Mouse (Mus musculus) forebrain, embryonic 13.5 days (tissue): Measurements from ENCODE around the gene Sppl3. TPM values are rescaled to one million over a fixed set of nuclear protein-coding genes. Genes with fewer than 3 reads are reported as not detected.

ENCODE experiments used
- ATAC-seq: fragments of 200-750 bp; cut with Nextera tagmentation; 2 replicates; pipeline ENCODE4 v1.8.0; 2017
- H3K27ac ChIP-seq: fragments of 300-500 bp; sonication (generic); 2 replicates; pipeline ENCODE4 v1.5.1; 2015; ENCODE audit warnings: inconsistent platforms, mild to moderate bottlenecking, moderate library complexity
- H3K27me3 ChIP-seq: fragments of 300-500 bp; sonication (generic); 2 replicates; pipeline ENCODE4 v1.6.1; 2015; ENCODE audit warnings: mild to moderate bottlenecking, inconsistent platforms
- H3K36me3 ChIP-seq: fragments of 300-500 bp; sonication (generic); 2 replicates; pipeline ENCODE4 v1.6.1; 2015; ENCODE audit warnings: mild to moderate bottlenecking, inconsistent platforms; ENCODE audit not compliant: poor library complexity, severe bottlenecking
- H3K4me1 ChIP-seq: fragments of 300-500 bp; sonication (generic); 2 replicates; pipeline ENCODE4 v1.6.1; 2015; ENCODE audit warnings: inconsistent platforms
- H3K4me2 ChIP-seq: fragments of 300-500 bp; sonication (generic); 2 replicates; pipeline ENCODE4 v1.6.1; 2015; ENCODE audit warnings: inconsistent platforms, mild to moderate bottlenecking, moderate library complexity
- H3K4me3 ChIP-seq: fragments of 300-500 bp; sonication (generic); 2 replicates; pipeline ENCODE4 v1.5.1; 2015; ENCODE audit warnings: mild to moderate bottlenecking, inconsistent platforms
- H3K9ac ChIP-seq: fragments of 300-500 bp; sonication (generic); 2 replicates; pipeline ENCODE4 v1.6.1; 2015; ENCODE audit warnings: mild to moderate bottlenecking, inconsistent platforms
- H3K9me3 ChIP-seq: fragments of 300-500 bp; sonication (generic); replicated peaks from 2 replicates; pipeline ENCODE4 v1.6.1; 2016; ENCODE audit warnings: inconsistent platforms
- WGBS: fragments of 180-500 bp; shearing (Covaris S2); methylation state at CpG from one replicate; pipeline ENCODE4 v1.1.7; 2015; 5-methylcytosine and 5-hydroxymethylcytosine counted together
- polyA plus RNA-seq: library from polyadenylated mRNA; unstranded; fragments of >200 nt; fragmentation: Nextera tagmentation; extraction: Ambion mirVana; gene quantifications from 2 replicates; pipeline ENCODE4 v1.2.1, GENCODE M21; 2015

The Sppl3 gene
- polyA plus RNA-seq, result 16.0 and 16.4 TPM in 2 replicates

GRCm38 (mm10) chr5:115010577-115011216 lies at the start of gene Sppl3:
Sppl3 (plus strand) TSS chr5:115011137.
- WGBS, result 1% methylated on average over 52 of the region's 65 CpGs
- H3K27ac ChIP-seq, result peak within 1 kb of the TSS; percentile 91
- H3K4me3 ChIP-seq, result peak within 1 kb of the TSS; percentile 99
- peak within 1 kb of the TSS; percentile 94 for H3K4me2 ChIP-seq
- H3K9me3 ChIP-seq, result no peaks in the 10 kb centered on the region
- no peaks in the 10 kb centered on the region for H3K27me3 ChIP-seq
- peaks cover 32% of the 10 kb centered on the region for H3K4me1 ChIP-seq
- H3K36me3 ChIP-seq, result no peaks in the 10 kb centered on the region
- peak; percentile 94 for ATAC-seq
- H3K9ac ChIP-seq, result peak within 1 kb of the TSS; percentile 99

DNA sequence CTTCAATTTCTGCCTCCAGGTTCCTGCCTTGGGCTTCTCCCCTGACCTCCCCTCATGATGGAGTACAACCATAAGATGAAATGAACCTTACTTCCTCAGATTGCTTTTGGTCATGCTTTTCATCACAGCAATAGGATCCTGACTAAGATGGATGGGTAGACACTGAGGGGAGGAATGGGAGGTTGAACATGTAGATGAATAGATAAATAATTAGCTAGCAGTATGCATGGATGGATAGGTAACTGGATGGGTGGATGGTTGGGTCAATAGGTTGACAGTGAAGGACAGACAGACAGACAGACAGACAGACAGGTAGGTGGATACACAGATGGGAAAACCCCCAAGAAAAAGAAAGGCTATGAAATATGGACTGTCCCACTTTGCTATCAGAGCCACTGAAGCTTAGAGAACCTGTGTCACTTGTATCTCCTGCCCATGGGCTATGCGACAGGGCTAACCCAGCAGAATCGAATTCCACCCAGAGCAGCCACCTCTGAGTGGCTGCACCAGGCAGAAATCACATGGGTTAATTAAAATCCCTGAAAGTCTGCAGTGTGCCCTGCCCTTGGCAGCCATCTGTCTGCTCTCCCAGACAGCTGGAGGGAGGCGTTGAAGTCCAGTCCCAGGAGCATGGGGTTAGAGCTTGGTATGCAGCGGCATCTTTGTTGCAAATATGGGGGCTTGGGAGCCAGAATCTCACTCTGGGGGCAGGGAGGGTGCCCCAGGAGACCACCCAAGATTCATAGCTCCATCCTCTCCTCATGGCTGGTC lies 49.2 kb upstream of the Sppl3 start:
- Histone ChIP-seq H3K4me2 (no peak overlapping the region), H3K27ac (no peak overlapping the region), H3K9ac (no peak overlapping the region), H3K9me3 (no peaks in the 10 kb centered on the region; the same call in 1 of the 2 replicates), H3K4me1 (peaks cover 6% of the 10 kb centered on the region), H3K4me3 (no peak overlapping the region), H3K27me3 (no peaks in the 10 kb centered on the region), H3K36me3 (no peaks in the 10 kb centered on the region)
- ATAC-seq, result no peak
- WGBS, result 49% methylated on average over 4 of the region's 4 CpGs

DNA sequence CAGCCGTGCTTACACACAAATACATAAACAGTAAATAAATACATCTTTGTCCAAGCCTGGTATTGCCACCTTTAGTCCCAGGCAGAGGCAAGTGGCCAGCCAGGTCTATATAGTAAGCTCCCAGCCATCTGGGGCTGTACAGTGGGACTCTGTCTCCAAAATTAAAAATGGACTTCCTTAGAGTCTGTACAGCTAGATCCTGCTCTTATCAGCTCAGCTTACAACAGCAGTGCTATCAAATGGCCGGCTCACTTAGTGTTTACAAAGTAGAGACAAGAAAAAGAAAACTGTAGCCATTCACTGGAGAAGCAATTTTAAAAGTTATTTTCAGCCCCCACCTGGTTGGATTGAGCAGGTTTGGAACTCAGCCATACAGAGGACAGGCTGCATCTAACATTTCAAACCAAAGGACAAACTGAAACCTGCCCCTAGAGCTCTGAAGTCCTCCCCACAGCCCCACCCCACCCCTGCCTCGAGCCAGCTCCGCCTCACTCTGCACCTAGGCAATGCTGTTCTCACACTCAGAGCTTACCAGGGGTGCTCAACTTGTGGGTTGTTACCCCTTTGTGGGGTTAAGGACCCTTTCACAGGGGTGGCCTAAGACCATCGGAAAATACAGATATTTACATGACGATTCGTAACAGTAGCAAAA lies 46.5 kb upstream of the Sppl3 start:
- WGBS, result 76% methylated on average over 7 of the region's 7 CpGs
- no peak overlapping the region for H3K4me3 ChIP-seq

GRCm38 (mm10) chr5:114964967-114965898 lies 45.7 kb upstream of the Sppl3 start:
- H3K27me3 ChIP-seq, result no peaks in the 10 kb centered on the region
- H3K4me2 ChIP-seq, result no peak overlapping the region
- H3K4me1 ChIP-seq, result peaks cover 11% of the 10 kb centered on the region
- no peaks in the 10 kb centered on the region for H3K36me3 ChIP-seq
- 69% methylated on average over 17 of the region's 17 CpGs for WGBS
- no peaks in the 10 kb centered on the region for H3K9me3 ChIP-seq
- H3K27ac ChIP-seq, result no peak overlapping the region
- ATAC-seq, result no peak
- H3K4me3 ChIP-seq, result no peak overlapping the region
- H3K9ac ChIP-seq, result no peak overlapping the region

More for the DNA sequence above, 46.5 kb upstream of the Sppl3 start:
- Histone ChIP-seq H3K4me2 (no peak overlapping the region), H3K9me3 (no peaks in the 10 kb centered on the region), H3K36me3 (no peaks in the 10 kb centered on the region), H3K27me3 (no peaks in the 10 kb centered on the region), H3K9ac (no peak overlapping the region), H3K4me1 (peaks cover 7% of the 10 kb centered on the region), H3K27ac (no peak overlapping the region)
- ATAC-seq, result no peak

DNA sequence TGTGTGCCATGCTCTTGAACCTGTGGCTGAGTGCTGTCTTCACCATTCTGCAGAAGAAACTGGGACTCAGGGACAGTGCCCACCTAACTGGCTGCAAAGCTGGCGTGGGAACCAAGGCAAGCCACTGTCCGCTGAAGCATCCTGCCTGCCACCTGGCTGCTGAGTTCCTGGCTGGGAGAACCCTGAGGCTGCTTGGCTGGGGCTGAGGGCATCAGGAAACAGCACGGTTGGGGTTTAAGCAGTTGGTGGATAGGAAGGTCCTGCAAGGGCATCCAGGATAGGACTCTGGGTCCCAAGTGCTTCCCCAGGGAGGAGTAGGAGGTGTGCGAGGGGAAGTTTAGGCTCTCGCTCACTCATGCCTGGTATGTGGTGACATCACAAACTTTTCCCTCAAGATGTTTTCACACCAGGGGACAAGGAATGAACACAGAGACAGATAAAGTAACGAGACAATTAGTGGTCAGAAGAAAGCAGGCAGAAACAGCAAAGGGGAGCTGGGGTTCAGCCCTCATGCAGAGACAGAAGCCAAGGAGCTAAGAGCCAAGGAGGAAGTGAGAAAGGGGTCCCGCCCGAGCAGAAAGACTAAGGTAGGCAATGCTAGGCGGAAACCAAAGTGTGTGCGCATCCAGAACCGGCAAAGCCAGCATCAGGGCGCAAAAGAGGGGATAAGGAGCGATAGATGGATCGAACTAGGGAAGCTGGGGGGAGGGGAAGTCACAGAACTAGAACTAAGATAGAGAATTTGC lies 43.2 kb upstream of the Sppl3 start:
- Histone ChIP-seq H3K27ac (no peak overlapping the region), H3K4me1 (0 out of 2 replicates have a peak, but pooled peaks cover 5% of the 10 kb centered on the region), H3K4me3 (no peak overlapping the region), H3K27me3 (no peaks in the 10 kb centered on the region), H3K9ac (no peak overlapping the region), H3K36me3 (no peaks in the 10 kb centered on the region), H3K4me2 (no peak overlapping the region), H3K9me3 (no peaks in the 10 kb centered on the region)
- no peak for ATAC-seq
- 40% methylated on average over 14 of the region's 14 CpGs for WGBS

DNA sequence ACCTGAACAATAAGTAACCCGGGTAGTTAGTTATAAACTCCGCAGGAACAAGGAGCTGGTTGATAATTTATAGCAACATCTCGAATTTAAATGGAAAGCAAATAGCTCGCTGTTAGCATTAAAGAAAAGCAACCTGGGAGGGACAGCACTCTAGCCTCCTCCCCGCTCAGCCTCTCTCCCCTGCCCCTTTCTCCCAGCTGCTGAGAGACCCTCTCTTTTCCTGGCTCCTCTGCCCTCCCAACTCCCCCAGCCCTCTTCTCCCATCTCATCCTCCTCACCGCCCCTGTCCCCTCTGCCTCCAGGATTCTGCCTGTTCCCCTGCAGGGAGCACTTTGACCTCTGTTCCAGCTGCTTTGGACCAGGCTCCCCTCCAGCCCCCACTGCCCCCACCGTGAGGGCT lies 42.3 kb upstream of the Sppl3 start:
- no peaks in the 10 kb centered on the region for H3K27me3 ChIP-seq
- 0 out of 2 replicates have a peak, but pooled peaks cover 5% of the 10 kb centered on the region for H3K4me1 ChIP-seq
- no peaks in the 10 kb centered on the region for H3K36me3 ChIP-seq
- no peak overlapping the region for H3K9ac ChIP-seq
- no peaks in the 10 kb centered on the region for H3K9me3 ChIP-seq
- no peak overlapping the region for H3K27ac ChIP-seq
- ATAC-seq, result no peak
- H3K4me2 ChIP-seq, result no peak overlapping the region
- 17% methylated on average over 7 of the region's 7 CpGs for WGBS
- H3K4me3 ChIP-seq, result no peak overlapping the region

DNA sequence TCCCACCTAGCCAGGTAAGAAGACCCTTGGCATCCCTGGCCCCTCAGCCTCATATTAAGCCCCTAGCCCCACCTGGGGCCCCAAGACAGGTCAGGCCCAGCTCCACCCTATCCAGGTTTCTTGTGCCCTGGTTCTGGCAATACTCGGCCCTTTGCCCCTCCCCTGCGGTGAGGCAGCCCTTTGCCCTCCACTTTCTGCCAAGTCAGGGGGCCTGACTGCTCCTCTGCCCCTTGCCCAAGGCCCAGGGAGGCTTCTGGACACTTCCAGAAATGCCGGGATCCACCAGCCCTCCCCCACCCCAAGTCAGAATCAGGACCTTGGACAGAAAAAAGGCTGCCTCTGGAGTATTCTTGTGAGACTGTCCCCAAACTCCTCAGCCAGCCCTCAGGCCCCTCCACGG lies 41.9 kb upstream of the Sppl3 start:
- WGBS, result 14% methylated on average over 4 of the region's 4 CpGs
- ATAC-seq, result no peak
- Histone ChIP-seq H3K36me3 (no peaks in the 10 kb centered on the region), H3K4me3 (no peak overlapping the region), H3K9ac (no peak overlapping the region), H3K27me3 (no peaks in the 10 kb centered on the region), H3K27ac (no peak overlapping the region), H3K4me2 (no peak overlapping the region), H3K4me1 (0 out of 2 replicates have a peak, but pooled peaks cover 5% of the 10 kb centered on the region), H3K9me3 (no peaks in the 10 kb centered on the region)

DNA sequence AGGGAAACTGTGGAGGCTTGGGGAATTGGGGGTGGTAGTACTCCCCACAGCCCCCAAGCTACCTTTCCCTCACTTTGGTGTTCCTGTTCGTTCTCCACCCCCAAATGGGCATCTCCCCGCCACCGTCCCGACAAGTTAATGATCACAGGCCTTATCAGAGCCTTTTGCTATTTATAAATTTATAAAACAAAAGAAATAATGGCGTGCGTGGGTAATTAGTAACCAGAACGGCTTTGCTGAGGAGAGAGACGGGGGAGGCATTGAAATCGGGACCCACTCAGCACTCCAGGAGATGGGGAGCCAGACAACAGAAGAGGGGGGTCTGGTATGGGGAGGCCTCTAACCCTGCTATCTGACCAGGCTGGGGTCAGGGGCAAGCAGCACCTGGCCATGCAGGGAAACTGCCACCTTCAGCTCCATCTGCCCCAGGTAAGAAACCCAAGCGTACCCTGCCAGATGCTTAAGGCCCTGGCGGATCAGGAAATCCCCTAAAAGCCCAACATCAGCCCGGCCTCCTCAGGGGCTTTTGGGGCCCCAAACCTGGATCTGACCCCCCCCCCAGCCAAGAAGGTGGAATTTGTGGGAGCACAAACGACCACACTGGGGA lies 41.2 kb upstream of the Sppl3 start:
- no peak overlapping the region for H3K27ac ChIP-seq
- ATAC-seq, result no peak
- no peaks in the 10 kb centered on the region for H3K36me3 ChIP-seq
- H3K4me1 ChIP-seq, result 0 out of 2 replicates have a peak, but pooled peaks cover 5% of the 10 kb centered on the region
- no peak overlapping the region for H3K4me2 ChIP-seq
- WGBS, result 44% methylated on average over 13 of the region's 13 CpGs
- H3K9me3 ChIP-seq, result no peaks in the 10 kb centered on the region
- no peaks in the 10 kb centered on the region for H3K27me3 ChIP-seq
- no peak overlapping the region for H3K4me3 ChIP-seq
- no peak overlapping the region for H3K9ac ChIP-seq

DNA sequence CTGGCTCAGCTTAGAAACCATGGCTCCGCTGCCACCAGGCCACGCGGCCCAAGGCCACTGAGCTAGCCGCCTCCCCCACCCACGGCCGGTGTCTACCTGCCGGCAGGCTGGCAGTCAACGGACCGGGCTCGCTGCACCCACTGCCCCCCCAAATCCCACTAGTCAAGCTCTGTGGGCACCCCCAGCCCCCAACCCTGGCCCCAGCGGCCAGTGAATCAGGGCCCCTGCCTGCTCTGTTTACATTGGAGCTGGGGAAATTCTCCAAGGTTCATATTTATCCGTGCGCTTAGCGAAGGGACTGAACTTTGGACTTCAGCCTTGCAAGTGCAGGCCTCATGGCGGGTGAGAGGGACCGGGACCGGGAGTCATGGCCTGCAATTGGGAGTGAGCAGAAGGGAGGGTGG lies 40.1 kb upstream of the Sppl3 start, which contains the start of gene Hnf1a:
Hnf1a (minus strand) TSS at position 271 of the 404 bp plus-strand sequence.
- ATAC-seq, result no peak
- 86% methylated on average over 17 of the region's 17 CpGs for WGBS
- 0 out of 2 replicates have a peak, but pooled peaks cover 5% of the 10 kb centered on the region for H3K4me1 ChIP-seq

DNA sequence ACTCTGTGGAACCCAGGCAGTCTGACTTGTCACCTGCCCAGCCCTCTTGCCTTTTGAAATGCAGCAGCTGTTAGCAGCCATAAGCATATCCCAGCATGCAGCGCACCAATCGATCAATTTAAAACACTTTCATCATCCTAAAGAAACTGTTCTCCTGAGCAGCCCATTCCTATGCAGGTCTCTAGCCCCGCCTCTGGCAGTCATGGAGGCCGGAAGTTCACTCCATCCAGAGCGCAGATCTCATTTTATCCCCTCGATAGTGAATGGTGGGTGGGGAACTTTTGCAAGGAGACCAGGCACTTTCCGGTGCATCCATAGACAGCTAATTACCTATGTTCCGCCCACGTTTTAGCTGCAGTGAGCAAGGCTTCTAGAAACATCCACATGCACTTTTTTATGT lies 38.7 kb upstream of the Sppl3 start:
- Histone ChIP-seq H3K27me3 (no peaks in the 10 kb centered on the region), H3K27ac (no peak overlapping the region), H3K4me1 (0 out of 2 replicates have a peak, but pooled peaks cover 5% of the 10 kb centered on the region), H3K4me3 (no peak overlapping the region), H3K4me2 (no peak overlapping the region), H3K36me3 (no peaks in the 10 kb centered on the region), H3K9me3 (no peaks in the 10 kb centered on the region), H3K9ac (no peak overlapping the region)
- no peak for ATAC-seq
- 85% methylated on average over 9 of the region's 9 CpGs for WGBS

More for the DNA sequence above, 40.1 kb upstream of the Sppl3 start, which contains the start of gene Hnf1a:
- no peaks in the 10 kb centered on the region for H3K27me3 ChIP-seq
- H3K36me3 ChIP-seq, result no peaks in the 10 kb centered on the region
- no peak within 1 kb of the TSS for H3K4me2 ChIP-seq
- no peaks in the 10 kb centered on the region for H3K9me3 ChIP-seq
- no peak within 1 kb of the TSS for H3K27ac ChIP-seq
- no peak within 1 kb of the TSS for H3K4me3 ChIP-seq
- H3K9ac ChIP-seq, result no peak within 1 kb of the TSS
